Mouse (Mus musculus): ENCODE measurements at regions not wholly inside any gene's neighbourhood (a gene's known extent, or its start where the extent isn't known, plus 50 kb on each side); places are given as distances from the start of the nearest gene placed in this dataset.

DNA sequence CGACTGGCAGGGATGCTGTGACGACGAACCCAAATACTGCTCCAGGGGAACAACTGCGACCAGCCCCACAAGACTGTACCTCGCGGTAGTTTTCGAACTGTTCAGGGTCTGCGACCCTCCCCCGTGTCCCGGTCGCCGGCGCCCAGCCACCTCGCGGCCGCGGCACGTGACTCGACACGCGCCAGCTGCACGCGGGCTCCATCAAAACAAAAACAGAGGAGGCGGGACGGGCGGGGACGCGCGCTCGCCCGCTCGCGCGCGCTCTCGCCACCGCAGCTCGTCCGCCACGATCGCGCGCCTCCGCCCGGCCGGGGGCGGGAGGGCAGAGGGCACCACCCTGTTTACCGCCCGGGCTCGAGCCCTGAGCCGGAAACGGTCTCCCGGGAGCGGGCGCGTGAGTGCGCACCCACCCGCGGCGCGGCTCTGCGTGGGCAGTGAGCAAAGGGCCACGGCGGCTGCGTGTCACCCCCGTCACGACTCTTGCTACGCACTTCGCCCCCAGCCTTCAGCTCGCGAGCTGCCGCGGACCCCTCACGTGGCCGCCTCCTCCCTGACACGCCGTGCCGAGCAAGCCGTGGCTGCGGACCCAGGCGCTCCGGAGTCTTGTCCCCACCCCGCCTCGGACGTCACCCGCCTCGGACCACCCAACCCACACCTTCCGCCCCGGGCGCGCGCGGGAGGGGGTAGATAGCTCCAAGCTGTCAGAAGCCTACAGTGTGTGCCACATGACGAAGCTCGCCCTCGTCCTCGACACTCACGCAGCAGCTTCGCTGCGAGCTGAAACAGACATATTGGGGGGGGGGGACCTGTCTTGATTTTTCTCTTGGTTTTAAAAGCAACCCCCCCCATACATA, 182.1 kb upstream of the Mkln1 start:
- peak; percentile 87 to 95 for DNase-seq (ENCODE audit: low spot score in 2 of 2)

DNA sequence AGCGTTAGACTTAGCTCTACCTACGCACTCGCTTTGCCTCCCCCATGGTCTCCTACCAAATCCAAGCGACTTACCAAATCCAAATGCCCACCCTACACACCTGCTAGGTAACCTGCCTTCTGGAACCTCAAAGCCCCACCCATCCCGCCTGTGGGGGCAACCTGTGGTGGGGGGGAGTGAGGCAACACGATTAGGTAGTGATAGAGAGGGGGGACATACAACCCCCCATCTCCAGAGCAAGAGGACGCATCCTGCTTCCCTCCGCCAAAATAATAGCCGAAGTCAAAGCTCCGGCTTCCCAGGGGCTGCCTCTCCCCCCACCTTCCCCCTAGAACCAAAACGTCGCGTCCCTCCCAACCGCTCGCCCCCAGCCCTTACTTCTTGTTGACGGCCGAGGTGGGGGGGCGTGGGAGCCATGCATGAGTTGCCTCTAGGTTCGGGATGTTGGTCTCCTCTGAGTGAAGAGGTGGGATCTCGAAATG, 181.4 kb upstream of the Mkln1 start:
- DNase-seq (ENCODE audit: low spot score in 2 of 2), result peak; percentile 28 to 44

GRCm38 (mm10) chr6:31217641-31218138, 180.8 kb upstream of the Mkln1 start:
- DNase-seq (ENCODE audit: low spot score in 2 of 2), result peak; percentile 49 to 73

DNA sequence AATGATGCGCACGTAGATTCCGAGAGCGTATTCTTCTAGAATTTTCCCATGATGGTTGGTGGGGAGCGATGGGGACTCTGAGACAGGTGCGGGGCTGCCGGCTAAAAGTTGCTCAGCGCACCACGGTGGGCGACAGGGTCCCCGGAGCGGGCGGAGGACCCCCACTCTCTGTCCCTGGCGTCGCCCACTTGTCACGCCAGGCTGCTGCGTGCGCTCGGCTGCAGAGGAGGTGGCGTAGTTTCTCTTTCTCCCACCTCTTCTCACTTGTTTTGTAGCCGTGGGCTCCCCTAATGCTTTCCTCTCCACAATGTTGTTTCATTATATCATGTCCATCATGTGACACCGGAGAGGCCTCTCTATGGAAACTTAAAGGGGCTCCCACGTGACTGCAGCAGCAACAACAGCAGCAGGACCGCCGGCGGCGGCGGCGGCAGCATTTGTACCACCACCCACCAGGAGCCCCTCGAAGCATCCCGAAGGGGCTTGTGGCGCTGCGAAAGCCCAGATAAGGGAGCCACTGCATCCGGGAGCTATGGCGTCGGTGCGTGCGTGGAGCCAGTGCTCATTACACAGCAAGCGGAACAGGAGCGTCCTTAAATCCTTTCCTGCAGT, 180.3 kb upstream of the Mkln1 start:
- peak; percentile 56 to 64 for DNase-seq (ENCODE audit: low spot score in 2 of 2)

GRCm38 (mm10) chr6:31218880-31219279, 179.7 kb upstream of the Mkln1 start:
- no peak for DNase-seq (ENCODE audit: low spot score in 2 of 2)

DNA sequence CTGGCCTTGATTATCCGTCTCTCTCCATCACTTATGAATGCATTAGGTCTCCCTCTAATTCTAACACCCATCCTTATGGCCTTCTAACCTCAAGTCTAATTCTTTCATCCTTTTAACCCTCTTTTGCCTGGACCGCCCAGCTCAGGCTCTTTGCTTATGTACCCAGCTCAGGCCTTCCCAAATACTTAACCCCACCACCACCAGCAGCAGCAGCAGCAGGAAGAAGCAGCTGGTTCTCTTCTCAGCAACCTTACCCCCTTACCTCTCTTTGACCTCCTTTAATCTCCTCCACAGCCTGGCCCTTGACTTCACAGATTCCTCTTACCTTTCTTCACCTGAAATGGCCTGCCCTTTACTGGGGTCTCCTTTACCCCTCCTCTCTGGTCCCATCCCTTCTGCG, 178.8 kb upstream of the Mkln1 start:
- no peak for DNase-seq (ENCODE audit: low spot score in 2 of 2)

DNA sequence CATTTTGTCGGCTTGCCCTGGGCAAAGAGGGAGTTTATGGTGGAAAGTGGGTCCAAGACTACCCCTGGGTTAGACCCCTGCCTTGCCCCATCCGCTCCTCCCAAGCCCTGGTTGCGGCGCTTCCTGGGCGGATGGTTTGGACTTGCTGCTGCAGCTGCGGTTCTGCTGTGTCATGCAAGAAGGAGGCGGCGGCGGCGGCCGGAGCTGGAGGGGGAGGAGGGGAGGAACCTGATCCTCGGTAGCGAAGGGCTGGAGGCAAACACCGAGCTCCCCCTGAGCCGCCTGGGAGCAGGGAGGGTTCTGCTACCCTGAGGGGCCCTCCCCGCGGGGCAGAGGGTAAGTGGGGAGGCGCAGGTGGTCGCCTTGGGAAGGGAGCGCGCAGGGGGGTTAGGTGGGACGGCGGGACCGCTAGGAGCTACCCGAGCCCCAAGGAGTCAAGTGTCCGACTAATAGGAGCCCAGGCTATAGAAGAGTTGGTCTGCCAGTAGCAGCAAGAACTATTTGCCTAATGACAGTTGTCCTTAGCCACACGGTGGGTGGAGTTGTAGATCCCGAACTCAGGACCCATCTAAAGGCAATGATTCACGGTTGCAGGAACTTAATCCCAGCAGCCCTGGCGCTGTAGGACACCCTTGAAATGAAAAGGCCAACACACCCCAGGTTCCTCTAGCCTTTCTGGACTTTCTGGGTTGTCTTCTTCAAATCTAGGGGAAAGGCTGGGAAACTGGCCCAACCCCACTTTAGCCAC, 178.2 kb upstream of the Mkln1 start:
- DNase-seq (ENCODE audit: low spot score in 2 of 2), result peak; percentile 79 to 83

DNA sequence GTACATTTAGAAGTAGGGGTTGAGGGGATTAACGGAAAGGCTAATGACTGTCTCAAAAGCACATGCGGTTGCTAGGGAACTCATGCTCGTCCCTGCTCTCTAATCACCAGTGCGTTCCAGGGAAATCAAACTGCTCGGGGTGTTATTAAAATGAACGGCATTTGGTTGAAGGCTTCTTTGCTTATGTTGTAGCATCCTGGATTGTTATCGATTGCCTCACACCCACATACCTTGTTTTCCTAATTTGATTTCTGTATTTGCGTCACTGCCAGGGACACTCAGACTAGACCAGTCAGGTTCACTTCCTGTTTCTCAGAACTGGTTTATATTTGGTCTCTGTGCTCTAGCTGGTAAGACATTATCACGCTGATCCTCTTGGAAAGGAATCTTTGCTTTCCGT, 177.0 kb upstream of the Mkln1 start:
- no peak for DNase-seq (ENCODE audit: low spot score in 2 of 2)

GRCm38 (mm10) chr6:31222024-31222579, 176.4 kb upstream of the Mkln1 start:
- DNase-seq (ENCODE audit: low spot score in 2 of 2), result no peak

- no peak for DNase-seq (ENCODE audit: low spot score in 2 of 2)
Measured at GRCm38 (mm10) chr6:31227406-31227805, 171.1 kb upstream of the Mkln1 start.

- DNase-seq (ENCODE audit: low spot score in 2 of 2), result no peak
Measured at GRCm38 (mm10) chr6:31228061-31228460, 170.5 kb upstream of the Mkln1 start.

GRCm38 (mm10) chr6:31231821-31232220, 166.7 kb upstream of the Mkln1 start:
- no peak for DNase-seq (ENCODE audit: low spot score in 2 of 2)

DNA sequence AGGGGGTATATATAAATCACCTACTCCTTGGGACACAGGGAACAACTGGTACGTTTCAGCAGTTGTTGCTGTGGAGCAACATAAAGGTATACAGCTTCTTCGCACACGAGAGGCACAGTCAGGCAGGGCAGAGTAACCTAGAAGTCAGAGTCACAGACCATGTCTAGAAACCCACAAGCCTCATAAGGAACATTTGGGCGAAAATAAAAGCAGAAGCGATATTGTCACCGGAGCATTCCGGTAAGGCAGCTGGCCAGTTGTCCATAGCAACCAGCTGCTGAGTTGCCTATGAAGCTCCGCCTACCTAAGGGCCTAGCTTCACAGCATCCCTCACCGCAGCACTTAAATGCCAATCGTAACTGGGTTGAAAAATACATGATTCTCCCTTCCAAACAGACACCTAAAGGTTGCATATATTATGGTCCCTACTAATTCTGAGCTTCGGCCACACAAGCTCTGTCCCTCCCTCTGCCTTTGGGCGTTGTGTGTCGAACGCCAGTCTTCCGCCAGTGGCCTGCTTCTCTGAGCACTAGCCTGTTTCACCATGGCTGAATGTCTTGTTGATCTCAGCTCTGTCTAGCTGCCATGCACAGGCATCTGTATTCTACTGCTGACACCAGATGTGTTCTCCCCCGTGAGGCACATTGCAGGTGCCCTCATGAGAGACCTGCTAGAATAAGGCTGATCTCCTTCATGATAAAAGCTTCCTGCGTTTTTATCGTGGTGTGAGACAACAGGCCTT, 165.1 kb upstream of the Mkln1 start:
- no peak for DNase-seq (ENCODE audit: low spot score in 2 of 2)

DNA sequence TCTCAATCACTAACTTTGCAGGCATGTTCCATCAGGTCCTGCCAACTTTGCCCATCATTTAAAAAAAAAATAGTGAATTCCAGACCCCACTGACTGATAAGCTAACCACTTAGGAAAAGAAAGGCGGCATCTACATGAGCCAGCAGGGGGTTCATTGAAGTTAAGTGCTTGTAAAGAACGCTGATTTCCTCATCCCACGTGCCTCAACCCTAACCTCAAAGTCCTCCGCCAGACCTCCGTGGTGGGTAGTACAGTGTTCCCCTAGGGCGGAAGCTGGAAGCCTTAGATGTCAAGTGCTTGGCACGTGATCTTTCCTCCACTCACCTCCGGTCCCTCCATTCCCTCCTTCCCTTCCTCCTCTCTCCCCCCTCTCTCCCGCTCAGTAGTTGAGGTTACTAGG, 158.5 kb upstream of the Mkln1 start:
- no peak for DNase-seq (ENCODE audit: low spot score in 2 of 2)

DNA sequence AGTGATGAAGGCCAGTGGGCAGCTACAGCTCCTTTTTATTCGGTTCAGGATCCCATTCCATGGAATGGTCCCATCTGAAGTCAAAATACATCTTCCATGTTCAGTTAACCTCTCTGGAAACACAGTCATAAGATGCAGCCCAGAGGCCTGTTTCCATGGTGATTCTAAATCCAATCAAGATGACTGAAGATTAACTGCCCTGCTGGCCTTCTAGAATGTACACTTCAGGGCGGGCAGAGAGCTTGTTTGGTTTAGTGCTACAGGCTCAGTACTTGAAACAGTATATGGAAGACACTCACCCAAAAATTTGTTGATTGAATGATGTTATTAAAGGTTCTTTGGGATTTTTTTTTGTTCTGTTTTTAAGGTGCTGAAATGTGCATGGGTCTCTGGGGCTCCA, 148.0 kb upstream of the Mkln1 start:
- no peak for DNase-seq (ENCODE audit: low spot score in 2 of 2)

GRCm38 (mm10) chr6:31253251-31253935, 145.1 kb upstream of the Mkln1 start:
- DNase-seq (ENCODE audit: low spot score in 2 of 2), result peak in 1 of 2 experiments; percentile 47

GRCm38 (mm10) chr6:31260645-31261345, 137.7 kb upstream of the Mkln1 start:
- no peak for DNase-seq (ENCODE audit: low spot score in 2 of 2)

DNA sequence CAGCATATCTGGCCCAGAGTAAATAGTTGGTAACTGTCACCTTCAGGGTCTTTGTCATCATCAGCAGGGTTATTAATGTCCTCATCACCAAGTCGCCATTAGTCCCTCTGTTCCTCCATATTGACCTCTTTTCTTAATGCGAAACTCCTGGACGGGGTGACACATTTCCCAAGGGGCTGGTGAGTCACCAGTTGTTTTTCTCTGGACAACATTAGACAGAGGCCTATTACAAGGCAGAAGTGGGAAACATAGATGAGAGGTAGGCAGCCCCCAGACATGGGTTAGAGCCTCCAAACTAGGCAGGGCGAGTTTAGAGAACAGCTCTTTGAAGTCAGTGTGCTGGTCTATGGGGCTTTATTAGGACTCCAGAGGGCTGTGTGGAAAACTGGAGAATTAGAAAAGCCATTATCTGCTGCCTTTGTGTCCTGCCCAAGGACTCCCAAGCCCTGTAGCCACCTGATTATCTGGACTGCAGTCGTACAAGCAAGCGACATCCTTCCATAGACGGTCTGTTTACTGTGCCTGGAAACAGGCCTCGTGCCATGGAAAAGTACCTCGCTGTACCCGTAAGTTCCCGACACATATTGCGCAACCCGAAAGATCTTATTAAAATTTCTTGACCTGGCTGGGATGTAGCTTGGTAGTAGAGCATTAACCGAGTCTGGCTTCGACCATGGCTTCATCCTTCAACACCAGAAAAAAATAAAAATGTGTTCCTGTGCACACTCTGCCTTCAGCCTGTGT, 136.6 kb upstream of the Mkln1 start:
- peak in 1 of 2 experiments; percentile 42 for DNase-seq (ENCODE audit: low spot score in 2 of 2)

GRCm38 (mm10) chr6:31262651-31263050, 135.9 kb upstream of the Mkln1 start:
- no peak for DNase-seq (ENCODE audit: low spot score in 2 of 2)
